In genomic region chr9:57560861-57561710, GRCm38 (mm10) we compare ENCODE assay signal across 7 mouse cellular contexts. TPM values are rescaled to one million over a fixed set of nuclear protein-coding genes. Genes with fewer than 3 reads are reported as not detected.
A peak's percentile ranks its signal among the peaks of the same experiment; 100 is the strongest.
DNase-seq lines count a peak whose midpoint lies in the region; ATAC-seq and TF ChIP-seq lines count a peak whose summit lies in the region.

Gene Scamp2, plus strand, starts transcription at chr9:57560943.

- H3K4me3 ChIP-seq in embryonic facial prominence, embryonic 12.5 days = peak within 1 kb of the TSS; percentile 74
- H3K4me3 ChIP-seq in kidney, adult 2 months (ENCODE audit: insufficient read depth, low read depth, low read length) = peak within 1 kb of the TSS; percentile 77
- H3K4me3 ChIP-seq in limb, embryonic 12.5 days (replicated peaks) = peak within 1 kb of the TSS; percentile 71
- peak within 1 kb of the TSS; percentile 74 for H3K4me3 ChIP-seq in midbrain, embryonic 15.5 days
- peak within 1 kb of the TSS; percentile 95 for H3K4me3 ChIP-seq in spleen, adult 2 months (ENCODE audit: extremely low read depth, insufficient read depth, insufficient read length)

- H3K4me2 ChIP-seq in embryonic facial prominence, embryonic 12.5 days (replicated peaks) = peak within 1 kb of the TSS; percentile 75
- peak within 1 kb of the TSS; percentile 81 for H3K4me2 ChIP-seq in limb, embryonic 12.5 days
- H3K4me2 ChIP-seq in midbrain, embryonic 15.5 days = peak within 1 kb of the TSS; percentile 83

- no peaks in the 10 kb centered on the region for H3K9me3 ChIP-seq in embryonic facial prominence, embryonic 12.5 days
- H3K9me3 ChIP-seq in limb, embryonic 12.5 days = no peaks in the 10 kb centered on the region
- no peaks in the 10 kb centered on the region for H3K9me3 ChIP-seq in midbrain, embryonic 15.5 days

- peak within 1 kb of the TSS; percentile 46; the same call in 1 of the 2 replicates for H3K27ac ChIP-seq in embryonic facial prominence, embryonic 12.5 days
- peak within 1 kb of the TSS; percentile 89 for H3K27ac ChIP-seq in kidney, adult 2 months (ENCODE audit: insufficient read depth, low read depth, low read length)
- peak within 1 kb of the TSS; percentile 53; the same call in 1 of the 2 replicates for H3K27ac ChIP-seq in limb, embryonic 12.5 days
- peak within 1 kb of the TSS; percentile 82 for H3K27ac ChIP-seq in midbrain, embryonic 15.5 days
- peak within 1 kb of the TSS; percentile 93 for H3K27ac ChIP-seq in spleen, adult 2 months (ENCODE audit: insufficient read depth, low read length)

- peak; percentile 94 for DNase-seq in adrenal gland, postnatal 25 days
- peak; percentile 96 to 97 for DNase-seq in heart, adult 18-20 months
- peak; percentile 97 for DNase-seq in kidney, adult 2 months
- peak; percentile 91 to 92 for DNase-seq in spleen, adult 2 months (ENCODE audit: low read depth in 1 of 2, low spot score in 2 of 2)

- WGBS in embryonic facial prominence, embryonic 12.5 days = under 1% methylated on average over 37 of the region's 37 CpGs
- under 1% methylated on average over 37 of the region's 37 CpGs for WGBS in kidney, adult 2 months
- WGBS in limb, embryonic 12.5 days = 1% methylated on average over 37 of the region's 37 CpGs
- WGBS in midbrain, embryonic 15.5 days = under 1% methylated on average over 37 of the region's 37 CpGs
- under 1% methylated on average over 37 of the region's 37 CpGs for whole genome bisulfite sequencing in spleen, adult 2 months

- H3K9ac ChIP-seq in embryonic facial prominence, embryonic 12.5 days = peak within 1 kb of the TSS; percentile 49
- peak within 1 kb of the TSS; percentile 61 for H3K9ac ChIP-seq in limb, embryonic 12.5 days (replicated peaks)
- H3K9ac ChIP-seq in midbrain, embryonic 15.5 days = peak within 1 kb of the TSS; percentile 70

- H3K4me1 ChIP-seq in embryonic facial prominence, embryonic 12.5 days = peaks cover 21% of the 10 kb centered on the region
- H3K4me1 ChIP-seq in kidney, adult 2 months (ENCODE audit: control insufficient read depth, insufficient read depth, low read length) = peaks cover 34% of the 10 kb centered on the region
- H3K4me1 ChIP-seq in limb, embryonic 12.5 days (replicated peaks) = peaks cover 36% of the 10 kb centered on the region
- peaks cover 32% of the 10 kb centered on the region for H3K4me1 ChIP-seq in midbrain, embryonic 15.5 days
- peaks cover 20% of the 10 kb centered on the region; the same call in 1 of the 2 replicates for H3K4me1 ChIP-seq in spleen, adult 2 months (ENCODE audit: control insufficient read depth, insufficient read depth, insufficient read length)

- ATAC-seq in embryonic facial prominence, embryonic 12.5 days (ENCODE audit: insufficient number of reproducible peaks, insufficient read depth, low FRiP score, low TSS enrichment) = peak; percentile 99
- ATAC-seq in limb, embryonic 12.5 days (ENCODE audit: insufficient number of reproducible peaks, insufficient read depth, low FRiP score, low TSS enrichment, low read depth) = peak; percentile 99
- ATAC-seq in midbrain, embryonic 15.5 days (replicated peaks) = peak; percentile 100

- H3K27me3 ChIP-seq in embryonic facial prominence, embryonic 12.5 days = no peaks in the 10 kb centered on the region
- no peaks in the 10 kb centered on the region for H3K27me3 ChIP-seq in kidney, adult 2 months (replicated peaks; ENCODE audit: control insufficient read depth, insufficient read depth, low read length)
- H3K27me3 ChIP-seq in limb, embryonic 12.5 days = no peaks in the 10 kb centered on the region; the same call in 1 of the 2 replicates
- peaks cover 3% of the 10 kb centered on the region; the same call in 1 of the 2 replicates for H3K27me3 ChIP-seq in midbrain, embryonic 15.5 days (replicated peaks)
- no peaks in the 10 kb centered on the region for H3K27me3 ChIP-seq in spleen, adult 2 months (ENCODE audit: control insufficient read depth, insufficient read depth, low read length)

- peak; percentile 75 for TF ChIP-seq POLR2A in kidney, adult 2 months (IDR thresholded peaks at IDR 0.05; ENCODE audit: low read depth, low read length)
- peak; percentile 87 for TF ChIP-seq POLR2A in spleen, adult 2 months (IDR thresholded peaks at IDR 0.05; ENCODE audit: low read depth, low read length)

- 0 out of 2 replicates have a peak, but pooled peaks have one; percentile 12 for TF ChIP-seq CTCF in kidney, adult 2 months (conservative IDR thresholded peaks at IDR 0.05; ENCODE audit: insufficient read depth, insufficient read length, low read depth, low read length)
- TF ChIP-seq CTCF in spleen, adult 2 months (IDR thresholded peaks at IDR 0.05; ENCODE audit: extremely low read depth, insufficient read depth, insufficient read length, insufficient replicate concordance) = 0 out of 2 replicates have a peak, but pooled peaks have one; percentile 9

- no peaks in the 10 kb centered on the region for H3K36me3 ChIP-seq in embryonic facial prominence, embryonic 12.5 days
- H3K36me3 ChIP-seq in kidney, adult 2 months (ENCODE audit: control insufficient read depth, insufficient read depth, low read length) = no peaks in the 10 kb centered on the region
- H3K36me3 ChIP-seq in limb, embryonic 12.5 days = no peaks in the 10 kb centered on the region
- no peaks in the 10 kb centered on the region for H3K36me3 ChIP-seq in midbrain, embryonic 15.5 days (replicated peaks)
- no peaks in the 10 kb centered on the region for H3K36me3 ChIP-seq in spleen, adult 2 months (ENCODE audit: control insufficient read depth, insufficient read depth, low read length)

RNA-seq across cellular contexts. Expression of gene Scamp2, which starts in this region (rescaled TPM):
- total RNA-seq in adrenal gland, postnatal 25 days (2021) = 54.6 and 67.0 TPM in 2 replicates
- polyA plus RNA-seq in embryonic facial prominence, embryonic 12.5 days (2016; fragmentation: Nextera tagmentation; extraction: Ambion mirVana) = 53.5 and 56.2 TPM in 2 replicates
- total RNA-seq in heart, adult 18-20 months (2021) = 10 to 100 TPM; 24.2 to 28.5 TPM
- polyA plus RNA-seq in kidney, adult 2 months (2012; rRNA removed) = 166 and 187 TPM in 2 replicates
- 49.5 and 51.9 TPM in 2 replicates for polyA plus RNA-seq in limb, embryonic 12.5 days (2016; fragmentation: Nextera tagmentation; extraction: Ambion mirVana)
- 49.6 and 50.6 TPM in 2 replicates for polyA plus RNA-seq in midbrain, embryonic 15.5 days (2015; fragmentation: Nextera tagmentation; extraction: Ambion mirVana)
- 79.2 and 88.4 TPM in 2 replicates for polyA plus RNA-seq in spleen, adult 2 months (2012; rRNA removed)

Comparison
In these comparisons a context has a peak if more than half of its experiments do, and no peak if none do; other contexts are left out.
1. Peak in every context shown above with its lines: DNase-seq, ATAC-seq, H3K4me3 ChIP-seq and H3K27ac ChIP-seq.